Mouse (Mus musculus) mouse trophoblast stem cell (cell line): ENCODE data around the gene Sh3yl1.

Experiments
- in situ Hi-C, 2 experiments: fragments of 300-500 bp; cut with MseI, MboI; formaldehyde crosslinking; loops; 2 replicates in 1 of 2; 3 replicates in 1 of 2; pipeline ENCODE4 v1.15.1; 2025

Gene Sh3yl1

GRCm38 (mm10) chr12:30943057-30943986 lies 31.9 kb downstream of the Sh3yl1 start:
- in situ Hi-C loops, result no loop called here

GRCm38 (mm10) chr12:30944197-30944596 lies 32.7 kb downstream of the Sh3yl1 start:
- in situ Hi-C loops, result no loop called here

- in situ Hi-C loops, result no loop called here
Measured at GRCm38 (mm10) chr12:30970700-30971099, 59.2 kb downstream of the Sh3yl1 start.

GRCm38 (mm10) chr12:31003795-31004194 lies 92.3 kb downstream of the Sh3yl1 start:
- in situ Hi-C loops, result loop anchor here (5.0 to 10.0 kb wide), 2 partner anchors 119 to 406 kb away; partner anchors contain the start of gene Alkal2 (in 1 of the 2)

DNA sequence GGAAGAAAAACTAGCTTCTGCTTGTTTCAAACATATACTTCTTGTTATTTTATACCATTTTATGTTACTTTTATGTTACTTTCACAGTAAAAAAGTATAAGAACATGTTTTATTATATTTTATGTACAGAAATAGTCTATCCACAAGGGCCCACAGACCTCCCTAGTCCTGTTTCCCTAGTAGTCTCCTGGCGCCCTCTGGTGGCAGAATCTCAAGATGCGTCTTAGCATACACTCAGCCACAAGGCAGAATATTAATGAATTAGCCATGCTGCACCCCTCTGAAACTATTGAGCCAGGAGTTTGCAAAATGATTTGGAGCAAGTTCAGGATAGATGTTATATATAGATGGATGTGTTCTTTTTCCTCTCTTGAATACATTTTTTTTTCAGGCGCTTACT lies 93.5 kb downstream of the Sh3yl1 start:
- in situ Hi-C loops, result loop anchor here in 1 of 2 experiments (10.0 kb wide), 1 partner anchor 120 kb away; the partner anchor contains the start of gene Alkal2

DNA sequence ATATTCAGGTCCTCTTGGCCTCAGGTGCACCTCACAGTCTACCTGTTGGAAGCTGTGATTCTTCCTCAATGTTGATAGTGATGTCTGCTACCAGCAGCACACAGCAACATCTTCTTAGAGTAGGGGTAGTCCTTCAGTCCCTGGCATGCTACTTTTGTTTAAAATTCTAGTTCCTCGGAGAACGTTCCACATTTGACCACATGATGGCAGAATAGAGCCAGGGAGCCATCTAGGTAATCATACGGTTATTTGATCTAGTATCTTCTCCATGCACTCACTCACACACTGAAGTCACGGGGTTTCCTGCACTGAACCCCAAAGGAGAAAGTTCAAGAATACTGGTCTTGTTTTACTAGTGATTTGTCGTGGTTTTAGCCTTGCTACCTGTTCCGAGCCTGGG lies 96.7 kb downstream of the Sh3yl1 start:
- in situ Hi-C loops, result loop anchor here in 1 of 2 experiments (10.0 kb wide), 1 partner anchor 123 kb away; the partner anchor contains the start of gene Alkal2
